Mouse (Mus musculus): ENCODE data around the gene Ttll5.

Gene Ttll5

DNA sequence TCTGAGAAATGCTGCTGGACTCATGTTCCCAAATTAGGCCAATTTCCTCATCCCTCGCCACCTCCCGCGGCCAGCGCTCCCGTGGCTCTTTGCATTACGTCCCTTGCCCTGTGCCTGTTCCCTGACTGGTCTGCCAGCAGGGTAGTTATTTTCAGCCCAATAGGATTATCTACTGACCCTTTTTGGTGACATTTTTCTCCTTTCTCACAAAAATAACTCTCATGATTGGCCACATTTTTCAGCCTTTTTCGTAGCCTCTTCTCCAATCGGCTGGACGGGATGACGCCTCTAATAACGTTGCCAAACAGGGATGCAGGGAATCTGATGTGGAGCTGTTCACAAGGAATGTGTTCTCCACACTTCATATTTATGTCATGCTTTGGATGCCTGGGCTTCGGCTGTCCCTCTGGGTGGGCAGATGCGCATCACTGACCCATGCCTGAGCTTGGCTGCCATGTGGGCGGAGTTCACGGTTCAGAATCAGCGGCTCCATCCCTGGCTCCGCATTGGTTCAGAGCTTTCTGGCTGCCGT, 267.2 kb downstream of the Ttll5 start:
- DNase-seq (ENCODE audit: extremely low read depth, low read depth): no peak

DNA sequence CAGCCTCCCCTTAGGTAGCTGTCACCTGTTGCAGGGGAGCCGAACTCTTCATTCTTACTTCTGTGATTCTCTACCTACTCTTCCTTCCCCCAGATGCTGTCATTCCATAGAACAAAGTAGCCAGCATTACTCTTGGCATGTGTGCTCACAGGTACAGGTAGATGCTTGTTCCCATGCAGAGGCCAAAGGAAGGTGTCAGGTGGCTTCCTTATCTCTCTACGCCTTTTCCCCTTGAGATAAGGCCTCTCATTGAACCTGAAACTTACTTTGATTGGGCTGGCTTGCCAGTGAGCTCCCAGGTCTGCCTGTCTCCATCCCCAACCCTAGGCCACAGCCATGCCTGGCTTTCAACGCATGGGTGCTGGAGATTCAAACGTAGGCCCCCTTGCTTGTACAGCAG, 269.6 kb downstream of the Ttll5 start:
- DNase-seq (ENCODE audit: extremely low read depth, low read depth): no peak

DNA sequence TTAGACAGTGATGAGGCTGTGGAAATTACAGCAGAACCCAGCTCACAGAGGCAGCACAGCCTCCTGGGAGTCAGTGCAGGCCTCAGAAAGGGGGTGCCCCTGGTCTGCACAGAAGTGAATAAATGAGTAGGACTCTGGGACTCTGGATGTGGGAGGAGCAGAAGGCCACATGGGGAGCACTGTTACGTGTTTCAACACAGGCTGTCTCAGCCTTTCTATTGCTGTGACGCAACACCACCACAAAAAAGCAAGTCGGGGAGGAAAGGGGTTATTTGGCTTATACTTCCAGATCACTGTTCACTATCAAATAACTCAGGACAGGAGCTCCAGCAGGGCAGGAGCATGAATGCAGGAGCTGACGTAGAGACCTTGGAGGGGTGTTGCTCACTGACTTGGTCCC, 271.3 kb downstream of the Ttll5 start:
- no peak for DNase-seq (ENCODE audit: extremely low read depth, low read depth)

DNA sequence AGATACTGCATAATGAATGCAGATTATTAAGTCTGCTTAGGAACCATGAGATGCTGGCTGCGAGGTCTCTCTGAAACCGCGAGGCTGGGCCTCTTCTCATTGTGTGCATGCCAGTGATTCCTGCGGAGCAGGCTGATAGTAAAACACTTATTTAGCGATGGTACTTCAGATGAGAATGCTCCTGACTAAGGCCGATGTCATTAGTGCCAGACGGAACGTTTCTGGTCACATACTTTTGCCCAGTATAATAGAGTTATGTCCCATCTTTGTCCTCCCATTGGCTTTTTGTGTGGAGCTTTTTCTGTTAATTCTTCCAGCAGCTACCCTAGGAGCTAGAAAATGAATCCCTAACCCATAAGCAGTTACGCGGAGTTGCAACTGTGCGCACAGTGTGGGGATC, 273.3 kb downstream of the Ttll5 start:
- DNase-seq (ENCODE audit: extremely low read depth, low read depth): no peak

DNA sequence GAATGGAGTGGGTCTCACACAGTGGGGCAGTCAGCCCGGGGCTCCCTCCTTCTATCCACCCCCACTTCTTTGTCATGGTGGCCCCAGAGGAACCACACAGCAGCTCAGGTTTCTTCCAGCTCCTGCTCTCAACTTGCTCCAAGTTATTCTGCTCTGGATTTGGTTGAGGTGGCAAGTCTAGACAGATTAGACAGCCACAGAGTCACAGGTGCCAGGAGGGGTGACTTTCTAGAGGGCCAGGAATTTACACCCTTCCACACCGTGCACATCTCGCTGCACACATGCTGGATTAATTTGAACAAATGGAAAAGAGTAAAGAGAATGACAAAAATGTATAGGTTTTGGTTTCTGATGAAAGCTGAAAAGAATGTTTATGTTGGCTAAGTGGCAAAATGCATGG, 276.3 kb downstream of the Ttll5 start:
- DNase-seq (ENCODE audit: extremely low read depth, low read depth): no peak

DNA sequence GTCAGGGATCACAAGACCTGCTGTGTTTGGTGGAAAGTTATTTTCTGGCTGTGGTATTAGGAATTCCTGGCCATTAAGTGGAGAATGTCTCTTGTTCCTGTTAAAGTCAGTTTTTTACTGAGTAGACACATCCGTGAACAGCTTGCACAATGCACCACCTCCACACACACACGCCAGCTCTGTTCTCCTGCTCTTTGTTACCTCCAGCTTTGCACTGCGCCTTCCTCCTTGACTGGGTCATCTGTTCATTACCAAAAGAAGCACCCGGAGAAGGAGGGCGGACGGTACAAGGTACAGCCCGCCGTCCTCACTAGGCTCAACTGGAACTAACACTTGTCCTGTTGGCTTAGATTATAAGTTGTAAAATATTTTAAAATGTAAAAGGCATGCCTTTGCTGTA, 278.2 kb downstream of the Ttll5 start:
- DNase-seq (ENCODE audit: extremely low read depth, low read depth): no peak

DNA sequence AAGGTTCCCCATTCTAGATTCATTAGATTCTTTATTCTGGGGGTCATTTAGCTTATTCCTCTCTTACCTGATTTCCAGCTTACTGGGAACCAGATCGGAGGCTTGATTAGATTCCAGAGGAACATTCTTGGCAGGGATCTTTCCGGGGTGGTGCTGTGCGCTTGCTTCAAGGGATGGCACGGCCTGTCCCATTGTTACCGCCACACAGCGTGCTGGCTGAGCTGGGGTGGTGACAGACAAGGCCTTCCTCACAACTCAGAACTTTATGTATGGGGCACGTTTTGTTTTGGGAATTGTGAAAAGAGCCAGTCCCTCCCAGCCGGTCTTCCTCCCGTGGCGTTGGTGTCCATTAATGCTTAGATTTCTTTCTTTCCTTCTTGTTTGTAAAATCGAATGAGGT, 278.9 kb downstream of the Ttll5 start:
- no peak for DNase-seq (ENCODE audit: extremely low read depth, low read depth)

DNA sequence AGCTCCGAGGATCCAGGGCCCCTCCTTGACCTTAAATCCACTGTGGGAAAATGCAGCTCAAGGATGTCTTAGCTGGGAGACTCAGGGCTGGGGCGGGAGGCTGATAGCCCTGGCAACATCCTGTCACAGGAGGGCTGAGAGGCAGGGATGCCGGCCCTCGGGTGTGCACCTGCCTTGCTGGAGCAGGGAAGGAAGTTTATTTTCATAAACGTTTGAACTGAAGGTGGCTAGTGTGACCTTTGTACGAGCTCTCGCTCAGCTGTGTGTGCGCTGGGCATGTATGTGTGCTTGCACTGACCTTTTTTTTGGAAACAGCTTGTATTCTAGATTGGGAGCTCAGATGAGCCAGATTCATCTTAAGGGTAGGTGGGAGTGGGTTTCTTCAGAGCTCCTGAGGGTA, 279.4 kb downstream of the Ttll5 start:
- no peak for DNase-seq (ENCODE audit: extremely low read depth, low read depth)

DNA sequence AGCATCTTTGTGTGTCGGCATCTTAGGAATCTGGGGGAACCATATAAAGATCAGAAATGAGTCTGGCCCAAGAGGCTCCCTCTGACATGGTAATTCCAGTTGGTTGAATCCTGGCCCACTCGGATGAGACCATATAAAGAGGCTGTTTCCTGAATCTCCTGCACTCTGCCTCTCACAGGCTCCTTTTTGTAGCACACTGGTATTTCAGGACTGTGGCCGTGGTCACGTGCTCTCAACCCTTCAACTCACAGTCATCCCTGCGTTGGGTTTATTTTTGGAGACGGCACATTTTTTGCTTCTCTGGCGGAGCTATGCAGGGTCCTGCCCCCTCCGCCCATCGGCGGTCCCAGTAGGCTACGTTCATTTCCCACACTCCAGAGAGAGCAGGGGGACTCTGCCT, 279.8 kb downstream of the Ttll5 start:
- DNase-seq (ENCODE audit: extremely low read depth, low read depth): no peak

DNA sequence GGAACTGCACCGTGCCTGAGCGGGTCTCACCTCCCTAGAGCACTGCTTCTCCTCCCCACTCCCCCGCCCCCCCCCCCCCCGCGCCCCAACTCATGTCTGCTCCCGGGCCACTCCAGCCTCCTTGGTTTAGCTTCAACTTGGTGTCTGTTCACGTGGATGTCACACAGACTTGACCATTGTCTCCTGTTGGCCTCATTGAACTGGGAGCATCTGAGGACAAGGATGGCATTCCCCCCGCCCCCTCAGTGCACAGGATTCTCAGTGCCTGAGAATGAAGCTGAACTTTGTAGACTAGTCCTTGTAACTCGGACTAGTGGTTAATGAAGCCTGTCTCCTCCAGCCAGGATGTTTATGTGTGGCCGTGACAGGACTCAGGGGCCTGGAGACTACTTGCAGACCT, 281.1 kb downstream of the Ttll5 start:
- DNase-seq (ENCODE audit: extremely low read depth, low read depth): no peak

DNA sequence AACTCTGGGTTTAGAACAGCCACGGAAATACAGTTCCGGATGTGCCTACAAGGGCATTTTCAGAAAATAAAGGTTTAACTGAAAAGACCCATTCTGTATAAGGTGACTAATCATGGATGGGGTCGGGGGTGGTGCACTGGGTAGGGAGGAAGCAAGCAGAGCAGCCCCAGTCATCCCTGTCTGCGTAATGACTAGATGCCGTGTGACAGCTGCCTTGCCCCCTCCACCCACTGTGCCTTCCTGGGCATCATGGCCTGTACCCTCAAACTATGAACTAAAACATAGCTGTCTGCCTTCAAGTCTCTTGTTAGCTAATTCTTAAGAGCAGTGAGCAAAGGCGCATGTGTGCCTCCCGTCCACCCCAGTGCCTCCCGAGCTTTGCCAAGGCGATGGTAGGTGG, 281.6 kb downstream of the Ttll5 start:
- DNase-seq (ENCODE audit: extremely low read depth, low read depth): no peak

DNA sequence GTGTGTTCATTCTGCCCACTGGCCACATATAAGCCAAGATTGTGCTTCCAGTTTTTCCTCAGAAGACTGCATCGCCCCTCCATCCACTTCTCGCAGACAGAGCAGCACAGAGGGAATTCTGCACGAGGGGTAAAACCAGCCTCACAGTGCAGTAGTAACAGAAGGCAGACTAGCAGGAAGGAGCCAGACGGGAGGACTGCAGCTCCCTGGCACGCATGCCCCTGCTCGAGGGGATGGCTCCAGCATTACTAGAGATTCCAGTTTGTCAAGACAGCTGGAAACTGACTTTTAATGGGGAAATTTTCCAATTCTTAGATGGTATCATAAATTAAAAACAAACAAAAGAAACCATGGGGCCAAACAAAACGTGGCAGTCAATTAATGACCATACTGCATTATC, 283.2 kb downstream of the Ttll5 start:
- DNase-seq (ENCODE audit: extremely low read depth, low read depth): no peak

DNA sequence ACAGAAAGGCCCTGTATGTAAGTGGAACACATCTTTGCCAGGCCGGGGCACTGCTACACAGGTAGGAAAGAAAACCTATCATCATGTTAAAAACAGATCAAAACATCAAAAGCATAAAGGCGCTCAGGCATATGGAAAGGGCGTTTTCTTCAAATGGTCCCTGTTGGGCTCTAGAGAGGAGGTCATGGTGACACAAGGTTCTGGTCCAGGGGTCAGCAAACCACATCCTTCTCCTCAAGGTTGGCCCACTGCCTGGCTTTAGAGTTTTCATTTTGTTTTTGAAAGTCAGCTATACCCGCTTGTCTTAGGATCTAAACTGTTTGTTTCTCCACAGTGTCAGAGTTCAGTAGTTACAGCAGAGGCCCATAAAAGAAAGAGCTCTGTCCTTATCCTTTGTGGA, 285.1 kb downstream of the Ttll5 start:
- DNase-seq (ENCODE audit: extremely low read depth, low read depth): no peak

DNA sequence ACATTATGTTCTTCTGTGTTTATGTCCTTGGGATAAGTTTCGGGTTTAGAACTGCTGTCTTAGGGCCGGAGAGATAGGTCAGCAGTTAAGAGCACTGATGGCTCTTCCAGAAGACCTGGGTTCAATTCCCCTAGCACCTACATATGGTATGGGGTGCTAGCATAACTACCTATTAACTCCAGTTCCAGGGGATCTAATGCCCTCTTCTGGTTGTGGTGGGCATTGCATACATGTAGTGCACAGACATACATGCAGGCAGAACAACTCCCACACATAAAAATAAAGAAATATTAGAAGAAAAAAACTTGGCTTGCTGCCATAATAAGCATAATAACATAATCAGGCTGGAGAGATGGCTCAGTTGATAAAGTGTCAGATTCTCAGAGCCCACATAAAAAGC, 286.2 kb downstream of the Ttll5 start:
- peak; percentile 19 for DNase-seq (ENCODE audit: extremely low read depth, low read depth)
